Mouse (Mus musculus) frontal cortex, adult 2 months (tissue): ENCODE measurements around the gene Acox3. TPM values are rescaled to one million over a fixed set of nuclear protein-coding genes. Genes with fewer than 3 reads are reported as not detected.

ENCODE experiments used
- DNase-seq, 2 experiments: peaks; one replicate each; pipeline ENCODE4 v3.0.0; 2022; ENCODE audit warnings: low spot score in 1 of 2; ENCODE audit errors: extremely low spot score in 1 of 2
- polyA plus RNA-seq: library from polyadenylated mRNA; depleted of rRNA; stranded (reverse); fragments of >200 nt; gene quantifications from 2 replicates; pipeline ENCODE4 v1.2.3, GENCODE M21; 2012; rRNA removed

The Acox3 gene
- polyA plus RNA-seq, 1 experiment = 29.4 TPM

DNA sequence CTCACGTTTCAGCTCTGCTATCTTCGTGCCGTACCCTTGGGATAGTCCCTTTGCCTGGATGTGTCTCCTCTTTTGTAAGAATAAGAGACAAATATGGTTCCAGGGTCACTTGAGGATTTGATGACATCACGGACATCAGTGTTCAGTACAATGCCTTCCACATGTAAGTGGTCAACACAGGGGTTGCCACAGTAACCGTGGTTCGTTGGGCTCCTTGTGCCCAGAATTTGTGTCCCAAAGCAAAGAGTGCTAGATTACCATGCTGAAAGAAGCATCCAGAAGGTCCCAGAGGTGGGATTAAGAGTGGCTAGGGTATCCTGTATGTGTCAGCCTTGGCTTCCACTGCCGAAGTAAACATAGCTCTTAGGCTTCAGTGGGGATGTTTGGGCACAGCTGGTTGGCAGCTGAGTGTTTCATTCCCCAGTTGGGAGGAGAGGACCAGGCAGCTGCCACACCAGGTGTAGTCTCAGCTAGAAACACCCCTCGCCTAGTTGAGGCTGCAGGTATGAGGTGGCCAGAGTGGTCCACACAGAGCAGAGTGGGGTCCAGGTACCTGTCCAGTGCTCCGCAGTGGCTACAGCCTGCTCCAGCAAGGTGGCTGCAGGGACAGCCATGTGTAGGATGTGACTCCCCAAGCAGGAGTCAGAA lies 60.7 kb downstream of the Acox3 start:
- no peak for DNase-seq

DNA sequence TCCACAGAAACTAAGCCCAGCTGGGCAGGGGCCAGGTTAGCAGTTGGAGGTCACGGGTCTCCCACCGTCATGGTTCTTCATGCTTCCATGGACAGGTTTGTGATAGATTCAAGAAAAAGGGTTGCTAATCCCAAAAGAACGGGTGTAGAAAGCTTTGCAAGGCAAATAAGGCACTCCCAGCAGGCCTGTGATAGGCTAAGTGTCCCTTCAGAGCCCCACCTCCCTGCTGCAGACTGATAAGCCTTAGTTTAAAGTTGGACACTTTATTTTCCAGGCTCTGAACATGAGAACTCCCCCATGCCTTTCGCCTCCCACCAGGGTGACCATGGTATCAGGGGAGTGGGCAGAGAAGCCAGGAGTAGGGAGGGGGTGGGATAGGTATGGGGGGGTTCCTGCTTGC lies 61.2 kb downstream of the Acox3 start:
- no peak for DNase-seq

DNA sequence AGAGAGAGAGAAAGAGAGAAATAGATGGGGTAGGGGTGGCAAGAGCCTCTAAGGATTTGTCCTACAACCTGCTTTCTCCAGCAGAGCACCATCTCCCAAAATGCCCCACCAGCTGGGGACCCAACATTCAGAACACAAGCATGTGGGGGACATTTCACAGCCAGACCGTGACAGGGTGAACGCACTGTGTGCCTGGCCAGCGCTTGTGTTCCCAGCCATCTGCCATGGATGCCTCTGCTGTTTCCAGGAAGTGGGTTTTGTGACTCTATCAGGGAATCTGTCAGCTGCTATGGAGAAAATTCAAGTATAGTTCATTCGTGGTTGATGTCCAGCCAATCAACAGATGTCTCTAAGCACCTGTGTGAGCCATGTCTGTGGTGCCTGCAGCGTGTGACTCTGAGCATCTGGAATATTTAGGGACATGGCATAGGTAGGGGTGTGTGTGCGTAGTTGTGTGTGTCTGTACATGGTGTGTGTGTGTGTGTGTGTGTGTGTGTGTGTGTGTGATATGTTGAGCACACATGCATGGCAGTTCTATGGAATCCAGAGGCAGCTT lies 63.2 kb downstream of the Acox3 start:
- DNase-seq = no peak

DNA sequence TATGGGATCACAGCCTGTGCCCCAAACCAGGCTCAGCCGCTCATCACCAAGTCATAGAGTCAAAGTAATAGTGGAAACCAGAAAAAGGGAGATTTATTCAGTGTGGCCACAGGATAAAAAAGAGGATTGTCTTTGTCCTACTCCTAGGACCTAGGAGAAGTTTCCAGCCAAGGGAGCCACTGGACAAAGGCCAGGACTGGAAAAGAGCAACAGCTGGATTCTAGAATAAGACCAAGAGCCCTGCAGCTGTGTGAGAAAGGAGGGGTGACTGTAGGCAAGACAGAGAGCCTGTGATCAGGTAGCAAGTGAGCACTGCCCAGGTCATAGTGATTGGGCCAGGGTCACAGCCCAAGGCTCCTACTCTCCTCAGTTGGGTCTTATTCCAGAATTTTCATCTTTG lies 64.1 kb downstream of the Acox3 start:
- DNase-seq = no peak

DNA sequence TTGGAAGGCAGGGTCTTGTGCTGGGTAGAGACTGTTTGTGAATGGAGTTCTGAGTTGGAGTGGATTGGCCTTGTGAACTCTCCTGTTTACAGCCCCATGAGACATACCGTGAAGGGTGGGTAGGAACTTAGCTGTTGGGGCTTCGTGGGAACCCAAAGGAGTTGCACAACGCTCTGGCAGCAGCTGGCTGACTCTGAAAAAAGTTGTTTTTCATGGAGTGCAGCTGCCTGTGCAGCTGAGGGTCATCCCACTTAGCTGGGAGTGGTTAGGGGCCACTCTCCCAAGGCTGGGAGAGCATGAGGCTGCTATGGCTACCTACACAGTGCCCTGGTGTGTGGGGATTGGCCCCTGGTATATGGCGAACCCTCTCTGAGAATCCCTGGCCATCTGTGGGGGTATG lies 64.7 kb downstream of the Acox3 start:
- no peak for DNase-seq

DNA sequence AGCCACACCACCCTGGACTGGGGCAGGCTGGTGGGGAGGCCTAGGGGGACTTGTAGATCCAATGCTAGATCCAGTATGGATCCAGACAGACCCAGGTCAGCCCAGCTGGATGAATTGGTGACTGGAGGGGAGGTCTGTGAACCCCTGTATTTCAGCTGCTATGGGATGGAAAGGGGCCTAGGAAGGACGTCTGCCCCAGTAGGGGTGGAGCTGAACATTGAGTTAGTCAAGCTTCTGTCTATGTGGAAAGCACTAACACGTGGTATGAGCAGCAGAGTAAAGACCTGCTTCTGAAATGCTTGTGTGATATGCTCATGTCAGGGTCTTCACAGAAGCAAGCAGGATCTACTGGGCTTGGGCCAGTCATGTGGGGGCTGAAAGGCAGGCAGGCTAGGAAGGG lies 65.4 kb downstream of the Acox3 start:
- DNase-seq = no peak

DNA sequence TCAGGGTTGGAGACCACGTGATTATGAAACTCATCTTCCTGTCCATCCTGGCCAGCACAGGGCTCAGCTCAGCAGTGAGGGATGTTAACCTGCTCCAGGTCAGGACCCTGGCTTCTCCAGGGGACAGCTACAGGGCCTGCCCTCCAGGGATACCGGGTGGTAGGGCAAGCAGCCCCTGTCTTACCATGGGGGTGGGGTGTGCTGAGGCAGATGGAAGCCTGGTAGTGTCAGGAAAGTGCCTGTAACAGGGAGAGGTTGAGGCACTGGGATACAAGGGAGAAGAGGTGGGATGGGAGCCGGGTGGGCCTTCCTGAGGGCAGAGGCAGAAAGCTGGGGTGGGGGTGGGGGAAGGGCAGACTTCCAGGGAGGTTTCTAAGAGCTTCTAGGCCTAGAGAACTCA lies 69.5 kb downstream of the Acox3 start:
- DNase-seq = no peak

DNA sequence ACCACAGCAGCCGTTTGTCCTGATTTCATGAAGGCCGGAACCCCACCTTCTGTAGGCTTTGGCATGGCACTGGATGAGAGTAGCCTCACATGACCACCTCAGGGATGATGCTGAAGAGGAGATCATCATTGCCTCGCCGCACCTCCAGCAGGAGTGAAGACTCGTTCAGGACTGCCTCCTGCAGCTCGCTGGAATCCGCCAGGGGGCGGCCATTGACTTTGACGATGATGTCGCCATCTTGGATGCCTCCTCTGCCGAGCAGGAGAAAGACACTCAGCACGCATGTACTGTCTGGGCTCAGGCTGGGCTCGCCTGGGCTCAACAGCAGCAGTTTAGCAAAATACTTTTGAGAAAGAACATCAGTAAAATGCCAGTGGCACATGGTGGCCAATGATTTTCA lies 70.0 kb downstream of the Acox3 start:
- no peak for DNase-seq

DNA sequence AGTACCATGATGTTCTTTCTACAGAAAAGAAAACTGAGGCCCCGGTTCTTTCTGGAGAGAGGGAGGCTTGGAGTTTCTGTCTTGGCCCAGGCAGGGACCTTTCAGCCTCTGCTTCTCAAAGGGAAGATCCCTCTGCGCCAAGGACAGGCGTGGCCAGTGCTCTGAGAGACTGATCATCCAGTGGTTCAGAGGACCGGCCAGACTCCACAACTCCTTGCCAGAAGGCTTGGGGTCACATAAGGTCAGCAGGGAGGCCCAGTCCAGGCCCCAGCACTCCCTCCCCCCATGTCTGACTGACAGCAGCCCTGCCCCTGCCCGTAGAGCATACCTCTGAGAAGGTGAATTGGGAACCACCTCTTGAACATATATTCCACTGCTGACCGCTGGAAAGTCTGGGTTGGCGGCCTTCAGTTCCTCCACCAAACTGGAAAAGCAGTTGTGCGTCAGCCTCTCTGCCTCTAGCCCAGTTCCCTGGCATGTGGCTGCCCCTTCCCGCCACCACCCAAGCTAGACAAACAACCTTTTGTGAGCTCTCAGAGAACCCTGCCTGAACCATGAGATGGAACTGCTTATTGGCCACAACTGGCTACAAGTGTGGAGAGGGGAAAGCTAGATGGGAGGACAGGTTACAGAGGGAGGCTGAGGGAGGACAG lies 71.0 kb downstream of the Acox3 start:
- DNase-seq = no peak

DNA sequence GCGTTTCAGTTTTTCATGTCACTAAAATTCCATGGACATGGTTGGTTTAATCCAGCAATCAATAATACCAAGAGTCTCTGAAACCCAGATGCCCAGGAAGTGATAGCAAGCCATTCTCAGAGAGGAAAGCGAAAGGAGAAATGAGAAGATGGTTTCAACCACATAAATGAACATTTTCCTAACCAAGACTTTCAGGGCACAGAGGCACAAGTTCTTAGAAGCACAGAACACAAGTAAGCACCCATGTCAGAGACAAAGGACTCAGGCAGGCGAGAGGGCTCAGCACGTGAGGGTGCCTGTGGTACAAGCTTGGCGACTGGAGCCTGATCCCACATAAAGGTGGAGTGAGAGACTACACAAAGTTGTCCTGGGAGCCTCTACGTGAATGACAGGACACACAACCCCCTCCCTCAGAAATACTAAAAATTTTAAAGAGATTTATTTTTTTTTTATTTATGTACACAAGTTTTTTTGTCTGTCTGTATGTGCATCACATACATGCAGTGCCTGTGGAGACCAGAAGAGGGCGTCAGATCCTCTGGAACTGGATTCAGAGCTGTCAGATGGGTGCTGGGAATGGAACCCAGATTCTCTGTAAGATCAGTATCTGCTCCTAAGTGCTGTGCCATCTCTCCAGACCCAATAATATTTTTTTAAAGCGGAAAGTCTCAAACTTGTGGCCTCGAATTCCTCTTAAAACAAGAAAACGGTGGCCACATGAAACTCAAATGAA lies 73.1 kb downstream of the Acox3 start:
- no peak for DNase-seq

DNA sequence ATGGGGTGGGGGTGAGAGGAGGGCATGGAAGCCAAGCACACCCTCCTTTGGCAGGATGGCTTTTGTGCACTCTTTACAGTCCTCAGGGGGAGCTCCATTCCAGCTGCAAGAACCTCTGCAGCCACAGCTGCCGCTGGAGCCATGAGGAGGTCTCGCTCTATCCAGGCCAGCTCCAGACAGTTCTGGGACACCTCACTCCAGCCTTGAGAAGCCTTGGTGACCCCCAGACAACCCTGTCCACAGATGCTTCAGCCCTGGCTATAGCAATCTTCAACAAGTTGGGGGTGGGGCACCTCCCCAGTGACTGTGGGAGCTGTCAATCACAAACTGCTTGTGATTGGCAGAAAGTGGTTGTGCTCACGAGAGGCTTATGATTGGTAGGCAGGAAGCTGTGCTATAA lies 76.7 kb downstream of the Acox3 start:
- DNase-seq = no peak

DNA sequence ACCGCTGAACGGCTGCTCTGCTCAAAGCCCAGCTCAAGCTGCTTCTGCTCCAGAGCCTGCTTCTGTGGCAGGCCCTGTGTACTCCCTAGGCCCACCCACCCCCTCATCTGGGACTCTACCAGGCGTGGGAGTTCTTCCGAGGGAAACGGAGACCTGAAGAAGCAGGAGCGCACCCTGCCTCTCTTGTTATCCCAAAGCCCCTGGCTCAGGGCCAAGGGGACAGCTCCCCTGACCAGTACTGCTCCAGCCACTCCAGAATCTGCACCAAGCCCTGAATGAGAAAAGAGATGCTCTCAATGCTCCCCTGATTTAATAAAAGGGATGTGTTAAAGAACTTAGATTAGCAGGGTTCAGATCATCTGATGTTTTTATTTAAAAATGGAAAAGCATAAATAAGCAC lies 78.4 kb downstream of the Acox3 start:
- no peak for DNase-seq

DNA sequence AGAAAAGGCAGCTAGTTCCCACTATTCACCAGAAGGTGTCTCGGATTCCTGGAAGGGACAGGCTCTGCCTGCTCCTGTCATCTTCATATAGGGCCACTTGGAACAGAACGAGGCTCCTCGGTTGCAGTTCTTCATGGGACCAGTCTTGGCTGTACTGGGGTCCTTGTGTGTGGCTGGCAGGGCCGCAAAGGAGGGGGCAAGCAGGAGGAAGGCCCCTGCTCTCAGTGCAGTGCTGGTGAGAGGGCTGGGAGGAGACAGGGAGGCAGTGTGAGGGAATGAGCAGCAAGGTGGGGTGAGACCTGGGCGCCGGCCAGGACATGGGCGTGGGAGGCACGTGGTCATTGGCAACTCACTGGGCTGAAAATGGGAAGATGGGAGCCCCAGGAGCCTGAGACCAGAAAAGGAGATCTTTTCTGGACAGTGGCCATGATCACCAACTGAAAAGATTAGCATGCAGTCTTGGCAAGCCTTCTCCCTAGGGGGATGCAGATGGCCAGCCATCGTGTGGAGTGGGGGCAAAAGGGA lies 79.2 kb downstream of the Acox3 start:
- DNase-seq = no peak

Other genes starting within 250 kb of the Acox3 start
- not detected in 2 replicates for gene Hmx1, start 193.9 kb upstream of the Acox3 start, polyA plus RNA-seq
- 0.42 and 0.64 TPM in 2 replicates for gene Cpz, start 57.3 kb upstream of the Acox3 start, polyA plus RNA-seq
- 5.5 and 6.8 TPM in 2 replicates for gene Trmt44, start 8.0 kb upstream of the Acox3 start, polyA plus RNA-seq
- gene Htra3, start 96.7 kb downstream of the Acox3 start, polyA plus RNA-seq = 5.1 and 6.2 TPM in 2 replicates
- gene Sh3tc1, start 156.9 kb downstream of the Acox3 start, polyA plus RNA-seq = 1.1 and 1.6 TPM in 2 replicates
- gene Ablim2, start 174.8 kb downstream of the Acox3 start, polyA plus RNA-seq = 113 and 135 TPM in 2 replicates